Mouse (Mus musculus) spleen, adult 18-20 months (tissue): ENCODE data around the gene Tprgl.

Source experiments
- DNase-seq, 2 experiments: peaks; one replicate each; pipeline ENCODE4 v3.0.0; 2022; ENCODE audit warnings: mixed read lengths in 2 of 2

Tprgl gene

DNA sequence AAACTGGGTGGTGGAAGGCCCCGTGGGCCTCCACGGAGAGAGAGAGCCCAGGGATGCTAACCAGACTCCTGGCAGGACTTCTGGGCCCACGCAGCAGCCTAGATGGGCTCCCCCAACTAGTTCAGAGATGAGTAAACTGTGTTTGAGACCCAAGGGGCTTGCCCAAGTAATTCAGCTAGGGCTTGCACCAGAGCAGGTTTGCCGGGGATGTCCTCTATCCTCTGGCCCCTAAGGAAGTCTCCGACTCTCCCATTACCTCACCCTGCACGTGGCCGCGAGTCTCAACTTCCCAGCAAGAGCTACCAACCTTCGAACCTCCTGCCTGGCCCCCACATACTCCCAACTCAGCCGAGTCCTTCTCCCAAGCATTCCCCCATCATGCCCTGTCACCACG is 50.6 kb downstream of the Tprgl start:
- no peak for DNase-seq

DNA sequence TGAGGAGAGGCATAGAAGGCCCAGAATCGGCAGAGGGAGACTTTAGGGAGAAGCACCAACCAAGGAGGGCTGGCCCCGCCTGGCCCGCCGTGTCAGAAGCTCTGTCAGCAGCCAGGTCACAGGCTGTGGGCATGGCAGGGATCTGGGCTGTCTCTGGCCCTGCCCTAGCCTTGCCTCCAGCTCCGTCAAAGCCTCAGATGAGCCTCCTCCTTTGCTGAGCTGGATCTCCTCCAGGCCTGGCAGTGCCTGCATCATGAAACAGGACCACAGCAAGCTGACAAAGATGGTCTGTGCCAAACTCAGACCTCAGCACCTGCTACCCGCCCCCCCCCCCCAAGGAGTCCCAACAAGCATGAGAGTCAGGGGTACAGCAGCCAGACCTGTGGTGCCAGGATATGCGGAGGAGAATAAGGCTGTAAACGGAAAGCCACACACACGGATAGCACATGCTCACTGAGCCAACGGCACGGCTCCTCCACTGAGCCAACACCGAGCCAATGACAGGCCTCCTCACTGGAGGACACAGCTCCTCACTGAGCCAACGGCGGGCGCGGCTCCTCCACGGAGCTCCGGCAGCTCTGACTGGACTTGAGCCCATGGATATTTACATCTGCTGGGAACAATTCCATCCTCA is 51.1 kb downstream of the Tprgl start:
- no peak for DNase-seq
